Mouse (Mus musculus) embryo, embryonic 11.5 days (tissue): Measurements from ENCODE around the gene Tcf21.

ENCODE experiments used
- DNase-seq: peaks from one replicate; pipeline ENCODE4 v3.0.0-alpha.2; 2012; ENCODE audit warnings: low read depth, low spot score

Tcf21 gene

DNA sequence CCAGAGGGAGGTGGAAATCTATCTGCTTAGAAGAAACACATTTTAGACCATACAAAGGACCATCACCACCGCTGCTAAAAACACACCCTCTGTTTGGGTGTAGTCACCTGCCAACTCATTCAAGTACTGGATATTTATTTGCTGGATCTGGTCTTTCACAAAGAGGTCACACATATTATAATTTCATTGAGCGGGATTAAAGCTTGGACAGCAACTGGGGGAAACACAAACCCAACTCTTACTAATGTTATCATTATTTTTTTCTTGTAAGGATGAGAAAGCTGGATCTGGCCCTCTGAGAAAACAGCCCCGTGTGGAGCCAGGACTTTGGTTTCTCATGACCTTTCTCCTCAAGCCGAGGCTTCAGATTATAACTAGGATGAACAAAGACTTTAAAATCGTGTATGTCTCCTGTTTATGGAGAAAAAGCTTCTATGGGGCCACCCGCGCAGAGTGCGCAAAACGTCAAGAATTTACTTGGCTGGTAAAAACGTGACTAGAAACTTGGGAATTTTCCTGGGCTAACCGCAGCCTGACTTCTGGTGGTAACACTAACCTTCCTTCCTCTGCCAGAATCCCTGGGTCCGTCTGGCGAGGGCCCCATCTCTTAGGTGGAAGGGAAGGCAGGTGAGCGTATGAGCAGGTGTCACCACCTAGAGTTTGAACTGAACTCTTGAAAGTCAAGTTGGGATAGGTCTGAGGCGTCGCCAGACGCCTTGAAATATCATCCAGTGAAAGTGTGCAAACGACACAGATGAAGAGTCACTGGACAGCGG, 4.3 kb downstream of the Tcf21 start:
- no peak for DNase-seq

- DNase-seq: no peak
These were observed 5.2 kb downstream of the Tcf21 start for GRCm38 (mm10) chr10:22814771-22815170.

- DNase-seq: no peak
These were observed 5.7 kb downstream of the Tcf21 start for GRCm38 (mm10) chr10:22814294-22814693.

DNA sequence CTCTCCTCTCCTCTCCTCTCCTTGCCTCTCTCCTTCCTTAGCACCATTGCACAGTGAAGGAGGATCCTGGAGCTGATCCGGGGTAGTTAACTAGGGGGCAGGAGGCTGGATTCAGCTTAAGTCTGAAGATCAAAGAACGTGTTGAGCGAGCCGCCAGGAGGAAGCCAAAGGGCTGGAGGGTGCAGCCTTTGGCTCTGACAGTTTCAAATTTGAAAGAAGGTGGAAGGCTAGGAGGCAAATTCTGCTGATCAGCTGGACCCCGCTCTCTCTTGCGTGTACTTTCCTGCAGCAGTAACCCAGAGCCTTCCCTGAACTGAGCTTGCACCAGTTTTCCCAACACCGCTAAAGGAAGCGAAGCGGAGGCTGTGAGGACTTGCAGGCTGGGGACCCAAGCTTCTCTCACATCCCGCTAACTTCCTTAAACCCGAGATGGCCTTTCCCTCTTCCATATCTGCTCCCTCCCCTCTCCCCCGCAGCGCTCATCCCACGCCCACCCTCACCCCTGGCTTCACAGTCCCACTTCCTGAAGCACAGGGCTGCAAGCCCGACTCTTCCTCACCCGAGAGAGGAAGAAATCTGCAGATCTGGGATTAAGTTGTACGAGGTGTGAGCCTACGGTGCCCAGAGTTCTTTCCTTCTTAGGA, 6.5 kb downstream of the Tcf21 start:
- no peak for DNase-seq

DNA sequence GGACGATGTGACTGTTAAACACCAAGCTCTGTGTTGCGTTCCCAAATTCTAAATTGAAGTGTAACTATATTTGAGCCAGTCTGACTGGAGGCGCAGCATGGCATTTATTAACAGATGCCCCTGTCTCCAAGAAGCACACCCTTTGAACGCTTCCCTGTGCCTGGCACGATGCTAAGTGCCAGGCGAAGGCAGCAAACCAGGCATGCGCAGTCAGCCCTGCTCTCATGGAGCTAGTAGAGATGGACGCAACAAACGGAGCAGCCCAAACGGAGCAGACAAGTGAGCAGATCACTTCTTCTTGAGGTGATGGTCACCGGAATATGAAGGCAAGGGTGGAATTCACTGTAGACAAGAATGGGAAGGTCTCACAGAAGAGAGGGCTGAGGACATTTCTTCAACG, 8.1 kb downstream of the Tcf21 start:
- DNase-seq: no peak

GRCm38 (mm10) chr10:22782684-22783083, 37.3 kb downstream of the Tcf21 start:
- no peak for DNase-seq

GRCm38 (mm10) chr10:22781466-22781865, 38.5 kb downstream of the Tcf21 start:
- DNase-seq: no peak

DNA sequence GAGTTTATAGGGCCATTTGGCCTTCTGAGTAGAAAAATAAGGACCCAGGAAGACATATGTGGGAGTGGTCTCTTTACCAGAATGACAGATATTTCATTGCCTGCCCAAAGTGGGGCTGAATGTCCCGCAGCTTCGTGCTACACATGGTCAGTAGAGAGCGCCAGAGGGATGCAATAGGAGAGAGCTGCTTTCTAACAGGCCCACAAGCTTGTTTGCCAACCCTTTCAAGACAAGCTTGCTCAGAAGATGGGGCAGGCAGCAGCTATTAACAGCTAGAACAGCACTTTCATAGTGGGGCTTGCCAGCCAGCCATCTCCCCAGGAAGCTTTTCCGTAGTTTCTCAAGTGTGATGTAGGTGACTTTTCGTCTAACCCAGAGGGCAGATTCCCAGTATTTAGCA, 42.0 kb downstream of the Tcf21 start:
- peak; percentile 27 for DNase-seq

DNA sequence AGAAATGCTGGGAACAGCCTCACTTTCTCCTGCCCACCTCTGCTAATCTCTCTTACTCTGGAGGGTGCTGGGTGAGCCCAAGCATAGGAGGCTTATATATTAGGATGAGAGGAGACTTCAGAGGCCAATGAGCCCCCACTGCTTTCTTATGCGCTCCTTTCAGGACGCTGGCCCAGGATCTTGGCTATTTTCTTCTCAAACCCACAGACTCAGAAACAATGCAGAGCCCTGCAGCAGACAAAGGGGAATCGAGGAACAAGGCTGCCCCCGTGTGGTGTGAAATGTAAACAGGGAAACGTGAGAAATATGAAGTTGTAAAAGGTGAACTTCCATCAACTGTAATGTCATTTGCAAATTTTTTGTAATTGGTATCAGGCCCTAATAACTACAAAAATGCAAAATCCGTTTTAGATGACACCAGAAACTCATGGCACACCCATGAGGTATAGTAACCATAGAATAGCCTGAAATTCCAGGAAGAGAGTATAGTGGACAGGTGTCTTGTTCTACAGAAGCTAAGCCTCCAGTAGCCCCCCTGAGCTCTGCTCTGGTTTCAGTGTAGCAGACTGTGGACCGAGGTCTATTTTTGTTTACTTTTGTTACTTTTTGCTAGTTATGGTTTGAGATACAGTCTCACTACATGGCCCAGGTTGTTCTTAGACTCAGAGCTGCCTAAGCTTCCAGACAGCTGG, 43.8 kb downstream of the Tcf21 start:
- peak; percentile 30 for DNase-seq

- DNase-seq: no peak
These were observed 44.5 kb downstream of the Tcf21 start for GRCm38 (mm10) chr10:22775456-22775855.

- no peak for DNase-seq
These were observed 45.3 kb downstream of the Tcf21 start for GRCm38 (mm10) chr10:22774626-22775025.
